Mouse (Mus musculus) erythroid progenitor cell, adult 5-6 weeks (primary cell): ENCODE results near the gene Sertad3. TPM values are rescaled to one million over a fixed set of nuclear protein-coding genes. Genes with fewer than 3 reads are reported as not detected.

Experiments used
- ATAC-seq: replicated peaks from 2 replicates; pipeline ENCODE4 v1.8.0; 2016; ENCODE audit warnings: moderate number of reproducible peaks, mild to moderate bottlenecking, moderate TSS enrichment, inconsistent platforms; ENCODE audit not compliant: poor library complexity, low FRiP score, severe bottlenecking
- total RNA-seq, 2 experiments: library from RNA; stranded (forward) in 1 of 2; stranded (reverse) in 1 of 2; fragments of 150-400 nt in 1 of 2; fragments of 186-747, 209-891 nt in 1 of 2; gene quantifications; 2 replicates each; pipeline versions ENCODE4 v1.2.3 to v1.2.4; 2015 to 2017; ENCODE audit warnings: low replicate concordance in 2 of 2

Gene Sertad3
- total RNA-seq, 2 experiments from 2014 or later = 9.2 to 14.8 TPM

GRCm38 (mm10) chr7:27459640-27460039 is 13.9 kb upstream of the Sertad3 start:
- ATAC-seq = no peak

GRCm38 (mm10) chr7:27460477-27460876 is 13.1 kb upstream of the Sertad3 start:
- ATAC-seq = no peak

GRCm38 (mm10) chr7:27467648-27468047 is 5.9 kb upstream of the Sertad3 start:
- ATAC-seq = no peak

GRCm38 (mm10) chr7:27471390-27472120 is 2.0 kb upstream of the Sertad3 start:
- no peak for ATAC-seq

GRCm38 (mm10) chr7:27472596-27472995 is 972 bp upstream of the Sertad3 start:
- ATAC-seq = no peak

GRCm38 (mm10) chr7:27473835-27474489 is 394 bp downstream of the Sertad3 start:
- ATAC-seq = no peak; the same call in none of the 2 replicates

- ATAC-seq = peak; percentile 78
Observed at GRCm38 (mm10) chr7:27474490-27474954, 954 bp downstream of the Sertad3 start.

GRCm38 (mm10) chr7:27475596-27475995 is 2.0 kb downstream of the Sertad3 start:
- ATAC-seq = no peak

GRCm38 (mm10) chr7:27476098-27476635 is 2.6 kb downstream of the Sertad3 start:
- ATAC-seq = no peak

GRCm38 (mm10) chr7:27478561-27478960 is 5.0 kb downstream of the Sertad3 start:
- no peak for ATAC-seq

- no peak for ATAC-seq
Observed at GRCm38 (mm10) chr7:27479750-27480149, 6.2 kb downstream of the Sertad3 start.

GRCm38 (mm10) chr7:27480506-27480905 is 6.9 kb downstream of the Sertad3 start:
- ATAC-seq = no peak

GRCm38 (mm10) chr7:27480927-27481626 is 7.5 kb downstream of the Sertad3 start:
- ATAC-seq = no peak

- peak; percentile 93 for ATAC-seq
Observed at GRCm38 (mm10) chr7:27481627-27481969, 8.0 kb downstream of the Sertad3 start.

GRCm38 (mm10) chr7:27483860-27484259 is 10.3 kb downstream of the Sertad3 start:
- ATAC-seq = no peak

- peak; percentile 6 for ATAC-seq
Observed at GRCm38 (mm10) chr7:27486102-27486769, 12.7 kb downstream of the Sertad3 start.

GRCm38 (mm10) chr7:27486770-27487697 is 13.5 kb downstream of the Sertad3 start, which contains the start of gene Sertad1:
Sertad1 (plus strand) TSS chr7:27486910.
- ATAC-seq = peak; percentile 77

- no peak for ATAC-seq
Observed at GRCm38 (mm10) chr7:27487740-27488268, 14.2 kb downstream of the Sertad3 start.
